Mouse (Mus musculus): ENCODE measurements around the gene Psmf1. TPM values are rescaled to one million over a fixed set of nuclear protein-coding genes. Genes with fewer than 3 reads are reported as not detected.

Gene Psmf1
- 65.1 and 65.7 TPM in 2 replicates for polyA plus RNA-seq (2015; fragmentation: Nextera tagmentation; extraction: Ambion mirVana)

DNA sequence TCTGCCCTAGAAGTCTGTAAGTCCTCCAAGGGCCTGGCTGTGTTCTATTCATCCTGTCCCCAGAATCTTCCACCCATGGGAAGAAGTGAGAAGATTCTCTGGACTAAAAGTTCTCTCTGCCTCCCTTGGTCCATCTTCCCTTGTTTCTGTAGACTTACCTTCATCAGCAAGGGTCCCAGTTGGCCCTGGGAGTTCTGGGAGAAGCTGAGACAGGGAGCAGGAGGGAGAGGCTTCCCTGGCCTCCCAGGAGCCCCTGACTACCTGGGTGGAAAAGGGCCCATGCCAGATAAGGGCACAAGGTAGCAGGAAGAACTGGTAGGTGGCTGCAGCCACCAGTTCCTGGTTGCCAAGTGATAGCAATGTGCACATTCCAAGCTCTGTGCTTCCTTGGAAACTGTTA, at the start of gene Psmf1:
Gene Psmf1 (minus strand): TSS at position 342 of the 400 bp plus-strand sequence.
- Histone ChIP-seq H3K9ac (ENCODE audit: low read depth, low read length) (no peak within 1 kb of the TSS), H3K4me3 (ENCODE audit: low read length) (no peak within 1 kb of the TSS), H3K9me3 (ENCODE audit: control insufficient read depth, low read length) (no peaks in the 10 kb centered on the region), H3K4me1 (ENCODE audit: control insufficient read depth, insufficient read depth, low read depth, low read length) (peaks cover 20% of the 10 kb centered on the region), H3K27me3 (replicated peaks; ENCODE audit: control insufficient read depth, insufficient read depth, low read length) (0 out of 2 replicates have a peak, but pooled peaks cover 2% of the 10 kb centered on the region), H3K27ac (ENCODE audit: low read depth, low read length) (no peak within 1 kb of the TSS), H3K36me3 (ENCODE audit: control insufficient read depth, insufficient read depth, low read length) (no peaks in the 10 kb centered on the region), H3K4me2 (ENCODE audit: low read length) (no peak within 1 kb of the TSS)
- no peak for ATAC-seq

DNA sequence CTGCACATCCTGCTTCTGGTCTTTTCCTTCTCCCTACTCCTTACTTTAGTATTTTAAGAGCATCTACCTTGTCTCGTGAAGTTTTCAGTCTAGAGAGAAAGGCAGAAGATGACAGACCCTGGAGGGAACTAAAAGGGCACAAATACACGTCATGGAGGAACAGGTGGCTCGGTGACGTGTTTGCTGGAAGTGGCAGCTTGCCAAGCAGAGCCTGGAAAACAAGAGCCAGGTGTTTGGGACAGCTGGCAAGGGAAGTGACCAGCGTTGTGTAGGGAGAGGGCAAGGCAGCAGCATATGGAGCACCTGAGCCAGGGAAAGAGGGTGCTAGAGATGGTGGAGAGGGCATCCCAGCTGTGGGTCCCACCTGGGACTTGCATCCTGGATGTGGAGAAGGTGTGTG, 47.2 kb upstream of the Psmf1 start:
- no peak overlapping the region for H3K4me3 ChIP-seq (ENCODE audit: low read length)
- H3K4me2 ChIP-seq (ENCODE audit: low read length): no peak overlapping the region
- 61% methylated on average over 5 of the region's 5 CpGs for WGBS
- H3K36me3 ChIP-seq (ENCODE audit: control insufficient read depth, insufficient read depth, low read length): no peaks in the 10 kb centered on the region
- no peaks in the 10 kb centered on the region for H3K4me1 ChIP-seq (ENCODE audit: control insufficient read depth, insufficient read depth, low read depth, low read length)
- no peaks in the 10 kb centered on the region for H3K27me3 ChIP-seq (replicated peaks; ENCODE audit: control insufficient read depth, insufficient read depth, low read length)
- no peak overlapping the region for H3K9ac ChIP-seq (ENCODE audit: low read depth, low read length)
- no peak overlapping the region for H3K27ac ChIP-seq (ENCODE audit: low read depth, low read length)
- H3K9me3 ChIP-seq (ENCODE audit: control insufficient read depth, low read length): no peaks in the 10 kb centered on the region
- ATAC-seq: no peak

DNA sequence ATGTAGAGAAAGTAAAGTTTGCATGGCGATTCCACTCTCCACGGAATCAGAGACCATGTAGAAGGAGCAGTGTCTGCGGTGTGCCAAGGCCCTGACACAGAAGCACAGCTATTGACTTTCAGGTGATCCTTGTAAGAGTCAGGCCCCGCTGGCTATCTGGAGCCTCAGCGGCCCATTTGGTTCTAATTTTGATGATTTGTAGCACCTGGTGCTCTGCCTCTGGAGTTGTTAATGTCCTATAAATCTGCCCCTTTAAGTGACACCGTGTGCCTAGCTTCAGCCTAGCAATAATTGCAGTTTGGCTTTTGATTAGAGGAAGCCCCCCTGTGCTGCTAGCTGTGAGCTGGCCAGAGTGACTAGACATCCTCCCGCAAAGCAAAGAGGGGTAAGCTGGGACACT, 46.2 kb upstream of the Psmf1 start:
- Histone ChIP-seq H3K36me3 (ENCODE audit: control insufficient read depth, insufficient read depth, low read length) (no peaks in the 10 kb centered on the region), H3K4me1 (ENCODE audit: control insufficient read depth, insufficient read depth, low read depth, low read length) (no peaks in the 10 kb centered on the region), H3K4me3 (ENCODE audit: low read length) (no peak overlapping the region), H3K9me3 (ENCODE audit: control insufficient read depth, low read length) (no peaks in the 10 kb centered on the region), H3K4me2 (ENCODE audit: low read length) (no peak overlapping the region), H3K9ac (ENCODE audit: low read depth, low read length) (no peak overlapping the region), H3K27me3 (replicated peaks; ENCODE audit: control insufficient read depth, insufficient read depth, low read length) (no peaks in the 10 kb centered on the region), H3K27ac (ENCODE audit: low read depth, low read length) (no peak overlapping the region)
- 62% methylated on average over 7 of the region's 7 CpGs for WGBS
- no peak for ATAC-seq

DNA sequence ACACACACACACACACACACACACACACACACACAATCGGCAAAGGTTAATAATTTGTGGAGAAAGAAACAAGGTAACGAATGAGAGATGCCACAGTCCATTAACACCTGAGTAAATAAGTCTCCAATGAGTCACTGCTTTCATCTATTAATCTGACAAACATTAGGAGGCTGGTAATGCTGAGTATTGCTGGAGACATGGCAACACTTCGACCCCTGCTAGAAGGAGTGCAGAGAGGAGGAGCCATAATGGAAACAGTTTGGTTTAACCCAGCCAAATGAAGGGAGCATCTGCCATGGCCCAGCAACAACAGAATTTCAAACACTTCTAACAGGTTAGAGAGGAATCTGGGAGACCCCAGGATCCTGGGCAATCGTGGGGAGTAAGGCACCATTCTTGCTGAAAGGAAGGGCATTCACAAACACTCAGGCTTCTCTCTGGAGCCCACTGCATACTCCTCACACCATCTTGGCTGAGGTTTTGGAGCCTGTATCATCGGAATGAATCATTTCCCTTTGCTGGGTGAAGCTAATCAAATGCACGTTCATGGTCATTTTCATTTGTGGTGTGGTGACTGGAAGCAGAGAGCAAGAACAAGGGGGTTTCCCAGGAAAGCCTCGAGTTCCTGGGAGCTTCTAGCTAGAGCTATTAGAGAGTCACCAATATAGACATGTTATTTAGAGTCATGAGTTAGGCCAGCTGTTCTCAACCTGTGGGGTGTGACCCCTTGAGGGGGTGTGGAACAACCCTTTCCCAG, 44.4 kb upstream of the Psmf1 start:
- Histone ChIP-seq H3K27ac (ENCODE audit: low read depth, low read length) (no peak overlapping the region), H3K9ac (ENCODE audit: low read depth, low read length) (no peak overlapping the region), H3K27me3 (replicated peaks; ENCODE audit: control insufficient read depth, insufficient read depth, low read length) (no peaks in the 10 kb centered on the region), H3K9me3 (ENCODE audit: control insufficient read depth, low read length) (no peaks in the 10 kb centered on the region), H3K36me3 (ENCODE audit: control insufficient read depth, insufficient read depth, low read length) (no peaks in the 10 kb centered on the region), H3K4me2 (ENCODE audit: low read length) (no peak overlapping the region), H3K4me3 (ENCODE audit: low read length) (no peak overlapping the region), H3K4me1 (ENCODE audit: control insufficient read depth, insufficient read depth, low read depth, low read length) (no peaks in the 10 kb centered on the region)
- 83% methylated on average over 7 of the region's 7 CpGs for WGBS
- ATAC-seq: no peak

DNA sequence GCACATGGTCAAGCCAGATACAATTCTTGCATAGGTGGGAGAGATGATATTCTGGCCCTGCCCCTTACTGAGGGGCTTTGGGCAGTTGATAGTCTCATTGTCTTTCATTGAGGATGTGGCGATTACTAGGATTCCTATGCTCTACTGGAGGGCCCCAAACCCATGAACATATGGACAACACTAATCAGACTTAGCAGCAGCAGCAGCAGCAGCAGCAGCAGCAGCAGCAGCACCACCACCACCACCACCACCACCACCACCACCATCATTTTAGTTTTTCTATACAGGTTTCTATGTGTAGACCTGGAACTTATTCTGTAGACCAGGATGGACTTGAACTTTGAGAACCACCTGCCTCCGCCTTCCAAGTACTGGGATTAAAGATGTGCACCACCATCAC, 39.5 kb upstream of the Psmf1 start:
- H3K9me3 ChIP-seq (ENCODE audit: control insufficient read depth, low read length): no peaks in the 10 kb centered on the region
- H3K27ac ChIP-seq (ENCODE audit: low read depth, low read length): no peak overlapping the region
- H3K9ac ChIP-seq (ENCODE audit: low read depth, low read length): no peak overlapping the region
- no peak overlapping the region for H3K4me3 ChIP-seq (ENCODE audit: low read length)
- no peaks in the 10 kb centered on the region for H3K4me1 ChIP-seq (ENCODE audit: control insufficient read depth, insufficient read depth, low read depth, low read length)
- H3K36me3 ChIP-seq (ENCODE audit: control insufficient read depth, insufficient read depth, low read length): no peaks in the 10 kb centered on the region
- WGBS: 91% methylated on average over 2 of the region's 2 CpGs
- H3K27me3 ChIP-seq (replicated peaks; ENCODE audit: control insufficient read depth, insufficient read depth, low read length): no peaks in the 10 kb centered on the region
- no peak overlapping the region for H3K4me2 ChIP-seq (ENCODE audit: low read length)
- no peak for ATAC-seq

DNA sequence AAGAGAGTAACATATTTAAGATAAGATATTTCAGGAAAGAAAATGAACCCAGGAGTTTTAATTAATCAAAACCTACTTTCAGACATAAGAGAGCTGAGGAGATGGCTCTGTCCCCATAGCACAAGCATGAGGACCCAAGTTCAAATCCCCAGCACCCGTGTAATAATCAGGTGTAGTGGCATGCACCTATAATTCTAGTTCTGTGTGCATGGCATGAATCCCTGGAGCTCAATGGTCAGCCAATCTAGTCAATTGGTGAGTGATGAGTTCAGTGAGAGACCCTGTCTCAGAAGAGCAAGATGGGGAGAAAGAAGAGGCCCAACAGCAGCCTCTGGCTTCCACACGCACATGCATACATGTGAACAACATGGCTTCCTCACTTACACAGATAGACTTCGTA, 33.4 kb upstream of the Psmf1 start:
- Histone ChIP-seq H3K36me3 (ENCODE audit: control insufficient read depth, insufficient read depth, low read length) (no peaks in the 10 kb centered on the region), H3K27ac (ENCODE audit: low read depth, low read length) (no peak overlapping the region), H3K9ac (ENCODE audit: low read depth, low read length) (no peak overlapping the region), H3K27me3 (replicated peaks; ENCODE audit: control insufficient read depth, insufficient read depth, low read length) (no peaks in the 10 kb centered on the region), H3K4me3 (ENCODE audit: low read length) (no peak overlapping the region), H3K4me2 (ENCODE audit: low read length) (no peak overlapping the region), H3K4me1 (ENCODE audit: control insufficient read depth, insufficient read depth, low read depth, low read length) (no peaks in the 10 kb centered on the region), H3K9me3 (ENCODE audit: control insufficient read depth, low read length) (no peaks in the 10 kb centered on the region)
- WGBS: 95% methylated on average over 3 of the region's 3 CpGs
- no peak for ATAC-seq

DNA sequence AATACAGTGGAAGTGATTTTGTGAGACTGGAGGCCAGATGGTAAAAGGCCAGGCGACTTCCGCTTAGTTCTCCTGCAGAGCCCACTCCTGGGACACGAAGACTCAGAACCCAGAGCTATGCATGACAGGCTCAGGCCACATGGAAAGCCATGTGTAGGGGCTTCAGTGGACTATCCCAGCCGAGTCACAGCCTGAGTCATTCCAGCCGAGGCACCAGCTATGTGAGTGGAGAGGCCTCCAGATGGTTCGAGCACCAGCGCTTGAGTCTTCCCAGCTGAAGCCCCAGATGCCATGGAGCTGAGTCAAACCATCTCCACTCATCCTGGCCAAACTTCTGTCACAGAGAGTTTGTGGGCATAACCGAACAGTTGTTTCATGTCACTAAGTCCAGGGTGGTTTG, 29.5 kb upstream of the Psmf1 start:
- no peak for ATAC-seq

DNA sequence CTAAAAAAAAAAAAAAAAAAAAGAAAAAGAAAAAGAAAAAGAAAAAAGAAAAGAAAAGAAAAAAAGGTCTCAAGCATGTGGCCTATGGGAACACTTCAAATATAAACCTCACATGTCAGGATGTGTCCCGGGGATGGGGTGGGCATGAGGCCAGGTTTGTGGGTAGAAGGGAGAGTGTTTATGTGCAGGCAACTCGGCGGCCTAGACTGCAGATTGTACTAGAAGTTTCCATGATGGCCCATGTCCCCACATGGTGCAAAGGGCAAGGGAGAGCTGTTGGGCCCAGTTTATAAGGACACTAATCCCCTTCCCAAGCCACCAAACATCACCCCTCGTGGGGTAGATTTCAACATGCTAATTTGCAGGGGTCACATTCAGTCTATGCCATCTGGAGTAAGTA, 28.2 kb upstream of the Psmf1 start:
- WGBS: 86% methylated on average over 4 of the region's 4 CpGs
- Histone ChIP-seq H3K9me3 (ENCODE audit: control insufficient read depth, low read length) (no peaks in the 10 kb centered on the region), H3K36me3 (ENCODE audit: control insufficient read depth, insufficient read depth, low read length) (no peaks in the 10 kb centered on the region), H3K4me3 (ENCODE audit: low read length) (no peak overlapping the region), H3K9ac (ENCODE audit: low read depth, low read length) (no peak overlapping the region), H3K4me1 (ENCODE audit: control insufficient read depth, insufficient read depth, low read depth, low read length) (no peaks in the 10 kb centered on the region), H3K27me3 (replicated peaks; ENCODE audit: control insufficient read depth, insufficient read depth, low read length) (no peaks in the 10 kb centered on the region), H3K27ac (ENCODE audit: low read depth, low read length) (no peak overlapping the region), H3K4me2 (ENCODE audit: low read length) (no peak overlapping the region)
- ATAC-seq: no peak

More for the DNA sequence above, 29.5 kb upstream of the Psmf1 start:
- H3K27ac ChIP-seq (ENCODE audit: low read depth, low read length): no peak overlapping the region
- no peaks in the 10 kb centered on the region for H3K9me3 ChIP-seq (ENCODE audit: control insufficient read depth, low read length)
- no peaks in the 10 kb centered on the region for H3K36me3 ChIP-seq (ENCODE audit: control insufficient read depth, insufficient read depth, low read length)
- no peak overlapping the region for H3K9ac ChIP-seq (ENCODE audit: low read depth, low read length)
- no peaks in the 10 kb centered on the region for H3K4me1 ChIP-seq (ENCODE audit: control insufficient read depth, insufficient read depth, low read depth, low read length)
- no peaks in the 10 kb centered on the region for H3K27me3 ChIP-seq (replicated peaks; ENCODE audit: control insufficient read depth, insufficient read depth, low read length)
- no peak overlapping the region for H3K4me3 ChIP-seq (ENCODE audit: low read length)
- WGBS: 76% methylated on average over 8 of the region's 8 CpGs
- H3K4me2 ChIP-seq (ENCODE audit: low read length): no peak overlapping the region

DNA sequence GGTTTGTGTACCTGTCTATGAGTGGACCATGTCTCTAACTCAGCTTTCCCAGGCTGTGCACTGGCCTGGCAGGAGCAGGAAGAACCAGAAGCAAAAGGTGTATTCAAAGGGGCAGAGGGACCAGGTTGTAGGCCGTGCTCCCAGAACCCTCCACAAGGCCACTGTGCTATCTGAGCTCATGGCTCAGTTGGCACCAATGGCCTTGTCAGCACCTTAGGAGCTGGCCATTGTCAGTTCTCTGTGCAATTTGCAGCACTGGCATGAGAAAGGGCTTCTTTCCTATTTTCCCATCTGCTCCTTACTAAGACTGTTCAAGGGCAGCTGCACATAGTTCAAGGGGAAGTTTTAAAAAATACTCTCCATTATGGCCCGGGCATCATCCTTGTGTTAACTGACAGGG, 20.6 kb upstream of the Psmf1 start:
- Histone ChIP-seq H3K4me3 (ENCODE audit: low read length) (no peak overlapping the region), H3K4me1 (ENCODE audit: control insufficient read depth, insufficient read depth, low read depth, low read length) (no peaks in the 10 kb centered on the region), H3K9me3 (ENCODE audit: control insufficient read depth, low read length) (no peaks in the 10 kb centered on the region), H3K9ac (ENCODE audit: low read depth, low read length) (no peak overlapping the region), H3K27ac (ENCODE audit: low read depth, low read length) (no peak overlapping the region), H3K4me2 (ENCODE audit: low read length) (no peak overlapping the region), H3K27me3 (replicated peaks; ENCODE audit: control insufficient read depth, insufficient read depth, low read length) (no peaks in the 10 kb centered on the region), H3K36me3 (ENCODE audit: control insufficient read depth, insufficient read depth, low read length) (no peaks in the 10 kb centered on the region)
- no peak for ATAC-seq
- WGBS: 95% methylated on average over 2 of the region's 2 CpGs
